Mouse (Mus musculus) frontal cortex, adult 2 months (tissue): ENCODE data around the gene Clca3a2. TPM values are rescaled to one million over a fixed set of nuclear protein-coding genes. Genes with fewer than 3 reads are reported as not detected.
"Not testable (repeated sequence)": the region's sequence is repeated elsewhere in the genome, so short reads cannot be mapped to it uniquely, and the experiment has no call there.

ENCODE experiments used
- DNase-seq, 2 experiments: peaks; one replicate each; pipeline ENCODE4 v3.0.0; 2022; ENCODE audit warnings: low spot score in 1 of 2; ENCODE audit errors: extremely low spot score in 1 of 2
- polyA plus RNA-seq: library from polyadenylated mRNA; depleted of rRNA; stranded (reverse); fragments of >200 nt; gene quantifications from 2 replicates; pipeline ENCODE4 v1.2.3, GENCODE M21; 2012; rRNA removed

The Clca3a2 gene
- polyA plus RNA-seq = 0.53 and 0.74 TPM in 2 replicates

DNA sequence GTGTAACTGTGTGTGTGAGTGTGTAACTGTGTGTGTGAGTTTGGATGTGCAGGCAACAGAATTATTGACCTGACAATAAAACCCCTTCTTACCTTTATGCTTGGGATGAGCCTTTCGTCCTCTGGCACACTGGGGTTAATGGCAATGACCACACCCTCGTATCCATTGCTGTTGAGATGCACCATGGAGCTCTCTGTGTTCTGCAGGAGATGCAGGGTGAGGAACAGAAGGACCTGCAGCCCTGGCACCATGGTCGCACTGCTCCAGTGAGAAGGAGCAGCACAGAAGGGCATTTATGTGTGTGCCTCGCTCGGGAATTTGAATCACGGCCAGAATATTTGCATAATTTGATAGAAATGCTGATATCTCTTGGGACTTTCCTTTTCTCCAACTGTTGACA, at the start of gene Clca3a2:
Clca3a2 (minus strand) TSS at position 276 of the 400 bp plus-strand sequence.
- DNase-seq = not testable (repeated sequence)

DNA sequence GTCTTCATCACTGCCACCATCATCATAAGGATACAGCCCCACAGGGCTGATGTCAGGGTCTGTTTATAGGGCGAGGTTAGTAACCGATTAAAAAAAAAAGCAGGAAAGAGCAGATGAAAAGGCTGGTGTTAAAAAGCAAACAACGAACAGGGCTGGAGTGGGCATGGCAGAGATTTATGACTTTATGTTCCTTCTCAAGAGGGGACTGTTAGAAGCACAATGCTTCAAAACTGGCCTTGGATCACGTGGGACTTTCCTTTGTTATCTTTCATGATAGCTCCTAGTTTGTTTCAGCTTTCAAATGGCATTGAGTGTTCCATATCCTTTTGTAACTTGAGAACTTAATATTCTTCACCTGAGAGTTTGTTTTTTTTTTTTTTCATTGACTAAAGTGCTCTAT, 30.3 kb upstream of the Clca3a2 start:
- DNase-seq = no peak

DNA sequence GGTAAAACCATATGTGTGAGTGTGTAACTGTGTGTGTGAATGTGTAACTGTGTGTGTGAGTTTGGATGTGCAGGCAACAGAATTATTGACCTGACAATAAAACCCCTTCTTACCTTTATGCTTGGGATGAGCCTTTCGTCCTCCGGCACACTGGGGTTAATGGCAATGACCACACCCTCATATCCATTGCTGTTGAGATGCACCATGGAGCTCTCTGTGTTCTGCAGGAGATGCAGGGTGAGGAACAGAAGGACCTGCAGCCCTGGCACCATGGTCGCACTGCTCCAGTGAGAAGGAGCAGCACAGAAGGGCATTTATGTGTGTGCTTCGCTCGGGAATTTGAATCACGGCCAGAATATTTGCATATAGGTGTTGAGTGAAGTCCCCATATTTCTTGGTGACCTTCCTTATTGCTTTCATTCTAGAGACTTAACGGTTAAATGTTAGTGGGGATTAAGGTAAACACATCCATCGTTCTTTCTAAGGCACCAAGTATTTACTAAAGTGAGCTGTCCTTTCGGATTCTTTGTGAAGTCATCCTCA, 29.8 kb upstream of the Clca3a2 start, which contains the start of gene Clca3b:
Clca3b (minus strand) TSS at position 344 of the 543 bp plus-strand sequence.
- DNase-seq = not testable (repeated sequence)

DNA sequence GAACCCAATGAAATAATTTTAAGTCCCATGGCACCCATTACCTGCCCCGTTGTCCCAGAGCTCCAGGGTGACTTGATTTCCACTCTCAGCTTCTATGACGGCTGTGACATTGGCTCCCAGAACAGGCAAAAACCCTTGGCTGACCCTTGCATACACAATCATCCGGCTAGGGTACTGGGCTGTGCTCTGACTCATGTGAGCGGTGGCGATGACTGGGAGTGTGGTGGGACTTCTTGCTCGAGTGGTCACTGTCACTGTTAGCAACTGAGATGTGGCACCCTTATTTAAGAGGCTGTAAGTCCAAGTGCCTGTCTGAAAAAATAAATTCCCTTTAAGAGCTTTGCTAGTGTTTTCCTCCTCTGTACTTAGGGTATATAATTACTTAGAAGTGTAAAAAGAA, 8.0 kb upstream of the Clca3a2 start:
- DNase-seq = no peak

DNA sequence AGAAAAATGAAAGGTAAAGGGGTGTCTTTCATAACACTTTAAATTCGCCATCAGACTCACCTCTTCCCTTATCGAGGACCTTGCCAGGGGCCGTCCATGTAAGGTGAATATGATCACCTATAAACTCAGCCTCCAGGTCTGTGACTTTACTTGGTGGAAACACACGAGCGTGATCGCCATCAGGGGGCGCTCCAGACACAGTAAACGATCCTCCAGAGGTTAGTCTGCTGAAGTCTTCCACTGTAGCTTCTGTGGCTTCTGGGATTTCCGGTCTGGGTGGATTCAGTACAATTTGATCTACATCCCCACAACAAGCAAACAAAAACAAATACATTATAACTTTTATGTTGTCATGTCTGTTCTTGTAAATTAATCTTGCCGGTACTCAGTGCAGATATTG, 5.9 kb upstream of the Clca3a2 start:
- peak; percentile 58 to 96 for DNase-seq

DNA sequence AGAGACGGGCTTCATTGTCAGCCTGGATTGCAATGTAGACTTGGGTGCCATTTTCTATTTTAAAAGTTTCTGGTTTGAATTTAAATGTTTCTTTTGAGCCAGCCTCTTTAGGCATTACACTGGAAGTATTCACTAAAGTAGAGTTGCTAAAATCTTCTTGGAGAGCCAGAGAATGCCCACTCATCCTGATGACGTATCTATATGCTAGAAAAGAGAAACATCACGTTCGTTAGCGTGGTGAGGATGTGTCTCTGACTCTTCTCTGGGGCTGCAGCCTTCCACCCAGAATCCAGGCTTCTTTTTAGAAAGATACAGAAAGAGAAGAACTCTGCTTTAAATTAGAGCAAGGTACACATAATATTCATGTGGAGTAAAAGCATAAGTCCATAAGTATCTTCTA, 4.0 kb upstream of the Clca3a2 start:
- DNase-seq = peak in 1 of 2 experiments; percentile 32

DNA sequence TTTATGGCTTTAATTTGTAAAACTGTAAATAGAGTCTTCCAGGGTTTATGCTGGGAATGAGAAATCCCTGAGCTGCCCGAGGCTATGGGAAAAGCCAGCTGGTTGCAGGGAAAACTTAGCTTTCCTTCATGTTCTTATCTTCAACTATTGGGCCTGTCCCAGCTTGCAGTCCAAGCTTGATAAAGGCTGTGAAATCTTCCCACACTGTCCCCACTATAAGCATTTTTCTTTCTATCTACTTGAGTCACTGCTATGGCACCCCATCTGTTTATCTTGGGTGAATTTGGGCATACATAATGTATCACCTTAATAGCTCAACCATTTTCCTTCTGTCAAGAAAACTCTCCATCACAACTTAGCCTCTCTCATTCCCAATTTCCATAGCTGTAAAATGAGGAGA, 1.3 kb upstream of the Clca3a2 start:
- DNase-seq = no peak

DNA sequence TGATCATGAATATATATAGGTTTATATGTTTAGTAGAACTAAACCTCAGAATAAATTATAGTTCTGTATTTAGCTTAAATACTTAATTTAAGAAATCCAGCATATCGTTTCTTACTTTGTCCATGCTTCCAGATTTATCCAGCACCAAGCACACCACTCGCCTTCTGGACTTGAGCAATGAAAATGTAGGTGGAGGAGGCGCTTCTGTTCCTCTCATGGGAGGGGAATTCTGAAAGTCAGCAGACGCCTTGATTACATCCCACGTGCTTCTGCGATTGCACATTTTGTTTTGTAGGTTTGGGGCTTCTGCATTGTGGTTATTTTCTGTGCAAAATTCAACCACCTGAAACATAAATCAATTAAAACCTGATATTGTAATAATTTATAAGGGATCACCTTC, 6.0 kb downstream of the Clca3a2 start:
- DNase-seq = not testable (repeated sequence)

DNA sequence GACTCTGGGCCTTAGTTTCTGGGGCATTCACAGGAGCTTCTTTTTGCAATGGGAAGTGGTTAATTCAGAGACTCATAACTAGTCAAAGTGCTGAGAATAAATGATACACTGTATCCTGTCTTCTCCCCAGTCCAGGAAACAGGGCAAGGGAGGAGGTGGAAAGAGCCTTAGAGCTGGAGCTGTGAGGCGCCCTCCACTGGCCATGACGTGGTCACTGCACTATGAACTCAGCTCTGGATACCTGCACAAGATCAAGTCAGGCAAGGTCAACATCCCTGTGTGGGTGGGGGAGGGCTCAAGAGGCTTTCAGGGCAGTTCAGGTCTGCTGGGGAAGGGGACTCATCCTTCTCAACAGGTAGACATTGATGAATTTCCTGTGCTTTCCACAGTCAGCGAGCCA, 7.5 kb downstream of the Clca3a2 start:
- DNase-seq = no peak

DNA sequence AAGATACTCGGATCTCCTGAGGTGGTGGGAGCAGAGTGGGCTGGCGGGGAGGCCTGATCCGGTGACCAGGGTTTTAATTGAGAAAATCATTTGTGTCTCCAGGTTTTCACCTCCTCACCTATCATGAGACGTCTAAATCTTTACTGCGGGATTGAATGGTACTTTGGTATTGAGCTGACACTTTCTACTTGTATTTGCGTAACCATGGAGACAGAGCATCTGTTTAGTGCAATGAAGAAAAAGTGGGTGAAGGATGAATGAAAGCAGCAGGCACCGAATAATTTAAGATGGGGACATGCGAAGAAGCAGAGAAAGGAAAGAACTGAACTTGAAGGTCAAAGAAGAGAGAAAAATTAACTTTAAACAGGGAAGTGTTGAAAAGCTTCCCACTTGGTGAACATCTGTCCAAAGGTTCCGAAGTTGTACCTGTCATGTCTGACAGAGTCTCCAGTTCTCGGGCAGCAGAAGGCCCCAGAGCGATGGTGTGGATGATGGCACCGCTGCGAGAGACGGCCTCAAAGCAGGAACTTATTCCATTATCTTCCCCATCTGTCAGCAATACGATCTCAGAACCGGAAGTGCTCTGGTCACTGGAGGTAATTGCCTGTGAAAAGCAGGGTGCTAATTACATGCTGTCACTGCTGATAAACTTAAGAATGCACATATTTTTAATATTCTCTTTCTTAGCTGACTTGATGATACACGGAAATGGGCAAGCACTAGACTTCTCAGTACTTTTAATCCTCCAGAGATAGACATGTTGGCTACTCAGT, 11.0 kb downstream of the Clca3a2 start:
- not testable (repeated sequence) for DNase-seq

DNA sequence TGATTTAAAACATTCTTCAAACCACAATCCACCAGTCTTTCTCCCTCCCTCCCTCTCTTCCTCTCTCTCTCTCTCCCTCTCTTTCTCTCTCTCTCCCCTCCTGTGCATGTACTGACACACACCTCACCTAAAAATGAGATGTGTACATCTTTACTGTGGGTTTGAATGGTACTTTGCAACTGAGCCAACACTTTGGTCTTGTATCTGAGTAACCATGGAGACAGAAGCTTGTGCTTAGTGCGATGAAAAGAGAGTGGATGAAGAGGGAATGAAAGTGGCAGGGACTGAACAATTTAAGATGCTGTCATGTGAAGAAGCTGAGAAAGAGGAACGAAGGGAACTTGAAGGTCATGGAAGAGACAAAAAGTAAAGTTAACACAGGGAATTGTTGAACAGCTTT, 12.7 kb downstream of the Clca3a2 start:
- not testable (repeated sequence) for DNase-seq

DNA sequence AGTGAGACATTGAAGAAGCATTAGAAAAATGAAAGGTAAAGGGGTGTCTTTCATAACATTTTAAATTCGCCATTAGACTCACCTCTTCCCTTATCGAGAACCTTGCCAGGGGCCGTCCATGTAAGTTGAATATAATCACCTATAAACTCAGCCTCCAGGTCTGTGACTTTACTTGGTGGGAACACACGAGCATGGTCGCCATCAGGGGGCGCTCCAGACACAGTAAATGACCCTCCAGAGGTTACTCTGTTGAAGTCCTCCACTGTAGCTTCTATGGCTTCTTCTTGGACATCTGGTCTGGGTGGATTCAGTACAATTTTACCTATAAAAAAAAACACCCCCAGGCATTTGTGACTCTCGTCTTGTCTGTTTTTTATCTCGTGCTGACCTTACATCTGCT, 17.4 kb downstream of the Clca3a2 start:
- peak in 1 of 2 experiments; percentile 53 for DNase-seq

DNA sequence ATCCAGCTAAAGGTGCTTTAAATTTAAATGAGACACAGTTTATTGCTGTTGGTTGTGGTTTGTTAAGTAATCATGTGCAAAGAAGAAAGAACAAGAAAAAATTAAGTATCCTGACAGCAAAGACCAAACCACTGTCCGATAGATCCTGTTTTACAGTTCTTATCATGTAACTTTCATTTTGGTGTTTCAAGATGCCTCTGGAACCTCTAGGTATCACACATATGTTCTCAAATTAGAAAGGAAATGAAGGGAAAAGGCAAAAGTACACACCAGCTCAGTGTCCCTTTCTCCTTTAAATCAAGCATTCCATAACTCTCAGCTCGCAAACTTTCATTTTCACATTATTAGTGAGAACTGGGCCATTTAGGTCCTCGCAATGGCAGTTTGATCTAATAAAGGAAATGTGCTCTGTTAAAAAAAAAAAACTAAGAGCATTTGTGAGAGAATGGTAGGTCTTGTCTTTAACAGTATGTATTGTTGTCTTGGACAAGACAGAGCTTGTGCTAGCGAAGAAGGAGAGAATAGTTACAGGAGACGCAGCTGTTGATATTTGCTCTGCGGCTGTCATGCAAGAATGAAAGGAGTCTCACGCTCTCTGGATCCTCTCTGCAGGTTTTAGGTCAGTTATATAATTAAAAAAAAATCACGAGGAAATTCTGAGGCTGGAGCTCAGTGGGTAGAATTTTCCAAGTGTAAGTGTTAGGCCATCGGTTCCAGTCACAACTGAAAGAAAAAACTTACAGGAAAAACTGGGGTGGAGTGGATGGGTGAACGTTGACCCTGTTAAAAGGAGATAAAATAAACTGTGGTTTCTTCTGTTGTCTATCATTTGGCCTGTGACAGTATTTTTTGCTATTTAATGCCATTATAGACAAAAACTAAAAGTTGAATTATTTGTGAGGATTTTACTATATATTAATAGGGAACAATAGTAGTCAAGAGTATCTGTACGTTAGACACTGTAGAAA, 33.8 kb downstream of the Clca3a2 start:
- DNase-seq = no peak

DNA sequence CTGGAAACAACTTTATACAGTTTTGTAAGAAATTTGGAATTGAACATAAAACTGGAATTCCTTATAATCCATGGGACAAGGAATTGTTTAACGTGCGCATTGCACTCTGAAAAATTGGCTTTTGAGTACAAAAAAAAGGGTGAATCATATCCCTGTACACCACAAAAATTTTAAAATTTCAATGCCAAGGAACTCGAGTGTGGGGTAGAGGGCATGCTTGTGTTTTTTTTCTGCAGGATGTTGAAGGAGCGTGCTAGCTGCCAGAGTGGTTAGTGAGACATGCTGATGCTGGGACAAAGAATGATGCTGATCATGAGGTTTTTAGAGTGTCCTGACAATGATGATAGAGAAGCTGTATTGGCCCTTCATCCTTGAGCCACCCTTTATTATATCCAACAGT, 54.1 kb downstream of the Clca3a2 start:
- no peak for DNase-seq

DNA sequence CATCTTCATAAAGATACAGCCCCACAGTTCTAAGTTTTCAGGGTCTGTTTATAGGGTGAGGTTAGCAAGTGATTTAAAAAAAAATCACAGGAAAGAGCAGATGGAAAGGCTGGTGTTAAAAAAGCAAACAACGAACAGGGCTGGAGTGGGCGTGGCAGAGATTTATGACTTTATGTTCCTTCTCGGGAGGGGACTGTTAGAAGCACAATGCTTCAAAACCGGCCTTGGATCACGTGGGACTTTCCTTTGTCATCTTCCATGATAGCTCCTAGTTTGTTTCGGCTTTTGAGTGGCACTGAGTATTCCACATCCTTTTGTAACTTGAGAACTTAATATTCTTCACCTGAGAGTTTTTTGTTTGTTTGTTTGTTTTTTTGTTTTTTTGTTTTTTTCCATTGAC, 57.8 kb downstream of the Clca3a2 start:
- no peak for DNase-seq

DNA sequence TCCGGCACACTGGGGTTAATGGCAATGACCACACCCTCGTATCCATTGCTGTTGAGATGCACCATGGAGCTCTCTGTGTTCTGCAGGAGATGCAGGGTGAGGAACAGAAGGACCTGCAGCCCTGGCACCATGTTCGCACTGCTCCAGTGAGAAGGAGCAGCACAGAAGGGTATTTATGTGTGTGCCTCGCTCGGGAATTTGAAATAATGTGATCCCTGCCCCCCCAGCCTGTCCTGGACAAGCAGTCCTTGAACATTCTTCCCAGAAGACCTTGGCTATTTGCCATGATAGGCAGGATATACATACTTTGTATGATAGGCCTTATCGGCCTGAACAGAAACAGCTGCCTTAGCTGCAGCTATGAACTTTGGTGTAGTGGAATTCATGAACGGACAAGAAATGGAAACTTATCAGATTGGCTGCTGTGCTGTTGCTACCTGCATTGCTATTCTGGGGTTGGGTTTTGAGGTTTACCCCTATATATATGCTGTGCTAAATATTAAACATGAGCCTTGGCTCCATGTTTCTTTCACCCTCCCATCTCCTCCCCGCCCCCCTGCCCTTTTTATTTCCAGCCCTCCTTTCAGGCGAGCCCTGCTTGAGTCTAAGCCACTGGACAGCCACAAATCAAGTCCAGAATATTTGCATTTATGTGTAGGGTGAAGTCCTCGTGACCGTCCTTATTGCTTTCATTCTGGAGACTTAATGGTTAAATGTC, 58.5 kb downstream of the Clca3a2 start, which contains the start of gene Clca3a1:
Clca3a1 (minus strand) TSS at position 386 of the 718 bp plus-strand sequence.
- no peak for DNase-seq

DNA sequence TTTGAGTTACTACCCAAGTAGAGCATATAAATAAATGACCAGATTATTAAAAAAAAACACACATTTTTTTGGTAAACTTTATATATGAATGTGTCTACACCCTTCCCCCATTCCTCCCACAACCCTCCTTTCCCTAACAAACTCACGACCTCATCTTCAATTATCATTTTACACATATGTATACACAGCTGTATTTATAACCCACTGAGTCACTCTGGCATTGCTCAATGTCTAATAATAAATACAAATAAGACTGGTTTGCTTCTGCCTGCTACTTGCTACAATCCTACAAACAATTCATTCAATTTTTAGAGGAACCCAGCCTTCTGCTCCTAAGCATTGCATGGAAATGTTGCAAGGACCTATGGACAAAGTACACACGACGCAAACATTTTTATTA, 59.6 kb downstream of the Clca3a2 start:
- DNase-seq = no peak

DNA sequence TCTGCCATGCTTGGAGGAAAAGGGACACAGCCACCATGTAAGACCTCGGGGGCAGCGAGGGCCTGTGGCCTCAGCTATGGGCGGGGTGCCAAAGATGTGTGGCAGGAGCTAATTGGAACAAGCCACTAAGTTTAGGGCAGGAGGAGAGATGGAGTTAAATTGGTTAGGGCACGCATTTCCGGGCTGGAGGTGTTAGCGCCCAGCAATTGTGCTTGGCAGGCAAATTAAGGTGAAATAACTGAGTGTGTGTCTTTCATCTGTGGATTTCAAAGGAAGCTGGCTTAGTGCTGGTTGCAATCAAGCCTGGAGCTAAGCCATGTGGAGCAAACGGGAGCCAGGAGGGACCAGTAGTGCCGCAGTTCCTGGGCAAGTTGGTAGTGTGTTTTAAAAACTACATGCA, 63.2 kb downstream of the Clca3a2 start:
- not testable (repeated sequence) for DNase-seq

DNA sequence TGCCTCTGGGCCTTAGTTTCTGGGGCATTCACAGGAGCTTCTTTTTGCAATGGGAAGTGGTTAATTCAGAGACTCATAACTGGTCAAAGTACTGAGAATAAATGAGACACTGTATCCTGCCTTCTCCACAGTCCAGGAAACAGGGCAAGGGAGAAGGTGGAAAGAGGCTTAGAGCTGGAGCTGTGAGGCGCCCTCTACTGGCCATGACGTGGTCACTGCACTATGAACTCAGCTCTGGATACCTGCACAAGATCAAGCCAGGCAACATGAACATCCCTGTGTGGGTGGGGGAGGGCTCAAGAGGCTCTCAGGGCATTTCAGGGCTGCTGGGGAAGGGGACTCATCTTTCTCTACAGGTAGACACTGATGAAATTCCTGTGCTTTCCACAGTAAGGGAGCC, 66.2 kb downstream of the Clca3a2 start:
- no peak for DNase-seq
